Mouse (Mus musculus): ENCODE data around the gene Cacna1e.

The Cacna1e gene

GRCm38 (mm10) chr1:154729269-154729980 is 154.9 kb downstream of the Cacna1e start:
- ChIA-PET POLR2A (interaction anchor here in 1 of 4 experiments (0.6 kb wide), 1 partner anchor 409 kb away, joined by 3 read pairs; no protein-coding TSS in a partner anchor), CTCF (interaction anchor here (0.6 to 1.5 kb wide), 7 partner anchors 16 to 576 kb away, joined by 3 to 12 read pairs (median 5); no protein-coding TSS in a partner anchor)

- POLR2A ChIA-PET = no interaction called here
- CTCF ChIA-PET = interaction anchor here in 2 of 4 experiments (0.6 to 1.4 kb wide), 3 partner anchors 79 to 575 kb away, joined by 3 to 9 read pairs (median 3); no protein-coding TSS in a partner anchor
Measured at GRCm38 (mm10) chr1:154728682-154729081, 155.6 kb downstream of the Cacna1e start.

GRCm38 (mm10) chr1:154727696-154728095 is 156.6 kb downstream of the Cacna1e start:
- CTCF ChIA-PET = no interaction called here
- POLR2A ChIA-PET = no interaction called here

GRCm38 (mm10) chr1:154726361-154727161 is 157.7 kb downstream of the Cacna1e start:
- POLR2A ChIA-PET = no interaction called here
- CTCF ChIA-PET = interaction anchor here in 1 of 4 experiments (1.3 kb wide), 1 partner anchor 445 kb away, joined by 4 read pairs; no protein-coding TSS in a partner anchor

- ChIA-PET POLR2A (no interaction called here), CTCF (interaction anchor here in 1 of 4 experiments (1.3 kb wide), 1 partner anchor 444 kb away, joined by 4 read pairs; no protein-coding TSS in a partner anchor)
Measured at GRCm38 (mm10) chr1:154725356-154726320, 158.7 kb downstream of the Cacna1e start.

GRCm38 (mm10) chr1:154723537-154724286 is 160.6 kb downstream of the Cacna1e start:
- ChIA-PET CTCF (interaction anchor here in 3 of 4 experiments (0.5 to 1.2 kb wide), 3 partner anchors 9 to 999 kb away, joined by 3 to 7 read pairs (median 5); no protein-coding TSS in a partner anchor), POLR2A (interaction anchor here in 1 of 4 experiments (0.6 kb wide), 1 partner anchor 9 kb away, joined by 3 read pairs; no protein-coding TSS in a partner anchor)

GRCm38 (mm10) chr1:154723078-154723477 is 161.2 kb downstream of the Cacna1e start:
- ChIA-PET POLR2A (no interaction called here), CTCF (interaction anchor here in 2 of 4 experiments (1.0 to 1.2 kb wide), 2 partner anchors 9 to 442 kb away, joined by 3 to 5 read pairs; no protein-coding TSS in a partner anchor)

GRCm38 (mm10) chr1:154715596-154715995 is 168.7 kb downstream of the Cacna1e start:
- ChIA-PET CTCF (interaction anchor here in 1 of 4 experiments (0.6 kb wide), 1 partner anchor 441 kb away, joined by 3 read pairs; no protein-coding TSS in a partner anchor), POLR2A (no interaction called here)

GRCm38 (mm10) chr1:154712747-154713146 is 171.6 kb downstream of the Cacna1e start:
- ChIA-PET CTCF (interaction anchor here in 3 of 4 experiments (0.6 to 0.9 kb wide), 3 partner anchors 17 to 431 kb away, joined by 3 to 8 read pairs (median 4); no protein-coding TSS in a partner anchor), POLR2A (no interaction called here)

GRCm38 (mm10) chr1:154707584-154708290 is 176.6 kb downstream of the Cacna1e start:
- ChIA-PET POLR2A (no interaction called here), CTCF (no interaction called here)

GRCm38 (mm10) chr1:154706974-154707373 is 177.3 kb downstream of the Cacna1e start:
- POLR2A ChIA-PET = interaction anchor here in 1 of 4 experiments (0.6 kb wide), 1 partner anchor 805 kb away, joined by 3 read pairs; no protein-coding TSS in a partner anchor
- CTCF ChIA-PET = no interaction called here

- ChIA-PET CTCF (no interaction called here), POLR2A (no interaction called here)
Measured at GRCm38 (mm10) chr1:154705882-154706565, 178.3 kb downstream of the Cacna1e start.

GRCm38 (mm10) chr1:154704558-154705185 is 179.6 kb downstream of the Cacna1e start:
- CTCF ChIA-PET = no interaction called here
- POLR2A ChIA-PET = interaction anchor here in 1 of 4 experiments (0.7 kb wide), 1 partner anchor 792 kb away, joined by 3 read pairs; no protein-coding TSS in a partner anchor

- CTCF ChIA-PET = interaction anchor here in 1 of 4 experiments (0.6 kb wide), 1 partner anchor 77 kb away, joined by 3 read pairs; no protein-coding TSS in a partner anchor
- POLR2A ChIA-PET = no interaction called here
Measured at GRCm38 (mm10) chr1:154702623-154703022, 181.7 kb downstream of the Cacna1e start.

GRCm38 (mm10) chr1:154688876-154689665 is 195.2 kb downstream of the Cacna1e start:
- ChIA-PET CTCF (no interaction called here), POLR2A (interaction anchor here in 1 of 4 experiments (0.5 kb wide), 1 partner anchor 557 kb away, joined by 3 read pairs; no protein-coding TSS in a partner anchor)

All from embryonic stem cell, embryonic (primary cell).